Mouse (Mus musculus) splenic B cell, adult 2 months (primary cell): Measurements from ENCODE around the gene Trim30b.

Experiments used
- DNase-seq: peaks from one replicate; pipeline ENCODE4 v3.0.0-alpha.2; 2011; ENCODE audit warnings: low read depth, low spot score
- H3K27me3 ChIP-seq: 2 replicates; pipeline ENCODE4 v1.6.1; 2012; ENCODE audit warnings: mild to moderate bottlenecking, low read length, moderate library complexity, mixed read lengths; ENCODE audit not compliant: control insufficient read depth, poor library complexity, insufficient read depth, severe bottlenecking
- H3K36me3 ChIP-seq: 2 replicates; pipeline ENCODE4 v1.6.1; 2012; ENCODE audit warnings: mild to moderate bottlenecking, low read length, moderate library complexity, mixed read lengths; ENCODE audit not compliant: control insufficient read depth, poor library complexity, insufficient read depth, severe bottlenecking

The Trim30b gene

GRCm38 (mm10) chr7:104314796-104315353 is 54.8 kb downstream of the Trim30b start:
- H3K27me3 ChIP-seq = no peaks in the 10 kb centered on the region
- no peaks in the 10 kb centered on the region for H3K36me3 ChIP-seq
- DNase-seq = peak; percentile 73
